Mouse (Mus musculus): ENCODE measurements around the gene Wdr27.

DNA sequence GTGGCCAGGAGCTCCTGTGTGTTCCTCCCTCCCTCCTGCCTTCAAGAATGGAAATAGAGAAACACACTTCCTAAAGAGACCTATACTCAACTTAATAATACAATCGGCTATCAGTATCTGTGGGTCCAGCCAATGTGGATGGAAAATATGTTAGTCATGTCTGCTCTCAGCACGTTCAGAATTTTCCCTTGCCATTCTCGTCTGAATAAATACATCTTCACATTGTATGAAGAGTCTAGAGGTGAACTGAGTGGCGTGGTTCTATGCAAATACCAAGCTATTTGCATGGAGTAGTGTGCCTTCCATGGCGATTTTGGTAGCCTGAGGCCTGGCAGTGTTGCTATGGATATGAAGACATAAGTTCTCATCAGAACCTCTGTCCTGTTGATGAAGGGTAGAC is 172.6 kb downstream of the Wdr27 start:
- TF ChIP-seq CHD1 (IDR thresholded peaks at IDR 0.05; ENCODE audit: low read depth, low read length) (no peak), E2F4 (IDR thresholded peaks at IDR 0.05; ENCODE audit: insufficient replicate concordance, low read depth, low read length) (no peak), KAT2A (IDR thresholded peaks at IDR 0.05; ENCODE audit: insufficient replicate concordance, low read length) (no peak), CTCF (conservative IDR thresholded peaks at IDR 0.05 in 1 of 2, IDR thresholded peaks at IDR 0.05 in 1 of 2; ENCODE audit: low read depth in 2 of 2, low read length in 2 of 2) (no peak), ZC3H11A (IDR thresholded peaks at IDR 0.05; ENCODE audit: low read depth, low read length) (no peak), EP300 (IDR thresholded peaks at IDR 0.05; ENCODE audit: low read length) (no peak), POLR2A (IDR thresholded peaks at IDR 0.05; ENCODE audit: low read depth, low read length) (no peak)

Data from CH12.LX (cell line).